Comparison of ENCODE assay signal across 8 mouse cellular contexts in genomic region chr11:88524790-88525575, GRCm38 (mm10).
A peak's percentile ranks its signal among the peaks of the same experiment; 100 is the strongest.
DNase-seq lines count a peak whose midpoint lies in the region; ATAC-seq and TF ChIP-seq lines count a peak whose summit lies in the region.

No protein-coding gene starts in this region.

- peak; percentile 66; the same call in 1 of the 2 replicates for ATAC-seq in embryonic facial prominence, embryonic 14.5 days (ENCODE audit: low read depth)
- peak; percentile 84 for ATAC-seq in heart, postnatal 0 days (ENCODE audit: insufficient read depth, low read depth)

- H3K4me1 ChIP-seq in embryonic facial prominence, embryonic 14.5 days (ENCODE audit: control insufficient read depth, insufficient read depth, low read length), result peaks cover 65% of the 10 kb centered on the region
- H3K4me1 ChIP-seq in heart, postnatal 0 days (ENCODE audit: control insufficient read depth, insufficient read depth), result peaks cover 78% of the 10 kb centered on the region

- TF ChIP-seq CTCF in heart, postnatal 0 days (IDR thresholded peaks at IDR 0.05; ENCODE audit: low read depth), result peak; percentile 22; the same call in 1 of the 2 replicates

- no peak overlapping the region for H3K9ac ChIP-seq in embryonic facial prominence, embryonic 14.5 days (ENCODE audit: low read depth, low read length)
- H3K9ac ChIP-seq in heart, postnatal 0 days (replicated peaks; ENCODE audit: low read depth, low read length), result no peak overlapping the region; the same call in 1 of the 2 replicates

- no peak overlapping the region for H3K4me3 ChIP-seq in embryonic facial prominence, embryonic 14.5 days (ENCODE audit: low read depth, low read length)
- H3K4me3 ChIP-seq in heart, postnatal 0 days (ENCODE audit: low read depth, low read length), result no peak overlapping the region
- no peak overlapping the region for H3K4me3 ChIP-seq in myocyte

- H3K79me2 ChIP-seq in myocyte (ENCODE audit: control insufficient read depth, insufficient read depth), result no peaks in the 10 kb centered on the region

- H3K9me3 ChIP-seq in embryonic facial prominence, embryonic 14.5 days (ENCODE audit: control insufficient read depth, low read length), result no peaks in the 10 kb centered on the region
- H3K9me3 ChIP-seq in heart, postnatal 0 days (replicated peaks; ENCODE audit: control insufficient read depth, low read length), result no peaks in the 10 kb centered on the region

- no peaks in the 10 kb centered on the region for H3K36me3 ChIP-seq in embryonic facial prominence, embryonic 14.5 days (ENCODE audit: control insufficient read depth, insufficient read depth, low read length)
- H3K36me3 ChIP-seq in heart, postnatal 0 days (replicated peaks; ENCODE audit: control insufficient read depth, insufficient read depth, low read length), result no peaks in the 10 kb centered on the region; the same call in 1 of the 2 replicates
- H3K36me3 ChIP-seq in myocyte (ENCODE audit: control insufficient read depth, insufficient read depth), result no peaks in the 10 kb centered on the region

- TF ChIP-seq EP300 in heart, postnatal 0 days (IDR thresholded peaks at IDR 0.05; ENCODE audit: low read depth), result peak; percentile 84

- peak; percentile 41 for DNase-seq in kidney, adult 18-20 months
- no peak for DNase-seq in kidney, adult 11 months
- DNase-seq in embryonic facial prominence, embryonic 14.5 days (ENCODE audit: low spot score), result peak; percentile 82
- DNase-seq in heart, postnatal 0 days (ENCODE audit: low spot score), result peak; percentile 93
- peak; percentile 62 to 71 for DNase-seq in kidney, postnatal 4 days
- DNase-seq in spleen, adult 12 weeks (ENCODE audit: low spot score), result no peak
- DNase-seq in left cerebral cortex, adult 11 months (ENCODE audit: low spot score), result no peak

- no peak overlapping the region for H3K4me2 ChIP-seq in embryonic facial prominence, embryonic 14.5 days (ENCODE audit: low read depth, low read length)
- H3K4me2 ChIP-seq in heart, postnatal 0 days (ENCODE audit: low read depth, low read length), result no peak overlapping the region
- H3K4me2 ChIP-seq in myocyte (ENCODE audit: low read depth), result no peak overlapping the region

- TF ChIP-seq POLR2A in myocyte (IDR thresholded peaks at IDR 0.05; ENCODE audit: insufficient read length, low read depth), result no peak

- 25% methylated on average over 10 of the region's 10 CpGs for WGBS in embryonic facial prominence, embryonic 14.5 days
- WGBS in heart, postnatal 0 days, result 6% methylated on average over 10 of the region's 10 CpGs

- no peaks in the 10 kb centered on the region for H3K27me3 ChIP-seq in embryonic facial prominence, embryonic 14.5 days (replicated peaks; ENCODE audit: control insufficient read depth, insufficient read depth, low read length)
- H3K27me3 ChIP-seq in heart, postnatal 0 days (ENCODE audit: control insufficient read depth, insufficient read depth, low read length), result no peaks in the 10 kb centered on the region
- H3K27me3 ChIP-seq in myocyte (ENCODE audit: control insufficient read depth, insufficient read depth, insufficient read length), result no peaks in the 10 kb centered on the region

- peak overlapping the region; percentile 77 for H3K27ac ChIP-seq in embryonic facial prominence, embryonic 14.5 days (replicated peaks; ENCODE audit: low read depth, low read length)
- peak overlapping the region; percentile 94 for H3K27ac ChIP-seq in heart, postnatal 0 days (ENCODE audit: low read depth)

- no peak overlapping the region for H3ac ChIP-seq in myocyte (ENCODE audit: control insufficient read depth, insufficient read length)

TF ChIP-seq in myocyte, 11 proteins besides CTCF, POLR2A, EP300 and RAD21:
- TF ChIP-seq TCF3 (IDR thresholded peaks at IDR 0.05; ENCODE audit: insufficient read length, low read depth) (no peak), TCF12 (IDR thresholded peaks at IDR 0.05; ENCODE audit: insufficient read depth, poor library complexity, severe bottlenecking) (no peak), SRF (IDR thresholded peaks at IDR 0.05; ENCODE audit: control insufficient read depth, insufficient read length, low read depth) (no peak), MAX (IDR thresholded peaks at IDR 0.05; ENCODE audit: low read depth) (no peak), USF1 (IDR thresholded peaks at IDR 0.05; ENCODE audit: low read depth) (no peak), POLR2AphosphoS2 (IDR thresholded peaks at IDR 0.05; ENCODE audit: insufficient read length, low read depth) (no peak), MYOD1 (IDR thresholded peaks at IDR 0.05; ENCODE audit: control insufficient read depth in 1 of 3, insufficient read length in 2 of 3, low read depth in 2 of 3) (peak in 2 of 3 experiments; percentile 72 to 74), E2F4 (IDR thresholded peaks at IDR 0.05; ENCODE audit: insufficient read depth) (no peak), MYOG (IDR thresholded peaks at IDR 0.05; ENCODE audit: control insufficient read depth in 1 of 3, insufficient read depth in 1 of 3, insufficient read length in 2 of 3, low read depth in 2 of 3) (peak in 1 of 3 experiments; percentile 72), CEBPB (IDR thresholded peaks at IDR 0.05; ENCODE audit: insufficient read depth, poor library complexity, severe bottlenecking) (0 out of 2 replicates have a peak, but pooled peaks have one; percentile 21), REST (IDR thresholded peaks at IDR 0.05; ENCODE audit: insufficient read depth, insufficient read length) (no peak)

Comparison
In these comparisons a context has a peak if more than half of its experiments do, and no peak if none do; other contexts are left out.
1. DNase-seq: peak in kidney, adult 18-20 months (single experiment), embryonic facial prominence, embryonic 14.5 days (single experiment), heart, postnatal 0 days (single experiment) and kidney, postnatal 4 days (2 of 2); none in kidney, adult 11 months (single experiment), spleen, adult 12 weeks (single experiment) and left cerebral cortex, adult 11 months (single experiment).